8 mouse cellular contexts compared by ENCODE assay signal in genomic region chr4:152478224-152478567, GRCm38 (mm10). TPM values are rescaled to one million over a fixed set of nuclear protein-coding genes. Genes with fewer than 3 reads are reported as not detected.
DNase-seq lines count a peak whose midpoint lies in the region; ATAC-seq and TF ChIP-seq lines count a peak whose summit lies in the region.

No protein-coding gene starts in this region.

- peak overlapping the region; percentile 69 for H3K9ac ChIP-seq in heart, embryonic 15.5 days
- peak overlapping the region; percentile 83 for H3K9ac ChIP-seq in hindbrain, embryonic 12.5 days
- peak overlapping the region; percentile 95 for H3K9ac ChIP-seq in midbrain, embryonic 11.5 days (ENCODE audit: low read length)

- intact Hi-C loops in heart, postnatal 10 days (cut with DNase I): no loop called here

- DNase-seq in heart, postnatal 10 days: no peak
- DNase-seq in Patski (ENCODE audit: low read depth, low spot score): no peak
- no peak for DNase-seq in midbrain, embryonic 11.5 days (ENCODE audit: low spot score, missing footprints)
- no peak for DNase-seq in cerebellum, postnatal 14 days
- no peak for DNase-seq in thymus, postnatal 25 days
- DNase-seq in gastrocnemius, postnatal 10 days: no peak

- WGBS in heart, embryonic 15.5 days: 0% methylated on average over 13 of the region's 13 CpGs
- WGBS in hindbrain, embryonic 12.5 days: 1% methylated on average over 13 of the region's 13 CpGs
- WGBS in midbrain, embryonic 11.5 days: 0% methylated on average over 13 of the region's 13 CpGs

- POLR2A ChIA-PET in Patski (lab: Charles Lee): no interaction called here

- CTCF ChIA-PET in Patski (lab: Charles Lee): no interaction called here

- H3K27me3 ChIP-seq in heart, embryonic 15.5 days: peaks cover 10% of the 10 kb centered on the region
- H3K27me3 ChIP-seq in Patski: no peaks in the 10 kb centered on the region
- peaks cover 18% of the 10 kb centered on the region for H3K27me3 ChIP-seq in hindbrain, embryonic 12.5 days
- H3K27me3 ChIP-seq in midbrain, embryonic 11.5 days (ENCODE audit: control insufficient read depth, insufficient read depth, low read length): peaks cover 6% of the 10 kb centered on the region; the same call in 1 of the 2 replicates

- TF ChIP-seq CTCF in Patski (IDR thresholded peaks at IDR 0.05): no peak

- in situ Hi-C loops in Patski (cut with MboI; ENCODE audit: low pct_unique_long_range_greater_than_20kb): loop anchor here (25.0 kb wide), 1 partner anchor 1759 kb away; no protein-coding TSS in a partner anchor

- peak overlapping the region; percentile 66 for H3K4me3 ChIP-seq in heart, embryonic 15.5 days
- peak overlapping the region; percentile 80 for H3K4me3 ChIP-seq in hindbrain, embryonic 12.5 days
- H3K4me3 ChIP-seq in midbrain, embryonic 11.5 days (ENCODE audit: low read depth, low read length): peak overlapping the region; percentile 80

- peaks cover 19% of the 10 kb centered on the region for H3K4me1 ChIP-seq in heart, embryonic 15.5 days (replicated peaks)
- H3K4me1 ChIP-seq in hindbrain, embryonic 12.5 days: peaks cover 24% of the 10 kb centered on the region
- peaks cover 19% of the 10 kb centered on the region for H3K4me1 ChIP-seq in midbrain, embryonic 11.5 days (ENCODE audit: control insufficient read depth, insufficient read depth, low read length)

- ATAC-seq in heart, embryonic 15.5 days (replicated peaks; ENCODE audit: insufficient number of reproducible peaks, insufficient read depth, low FRiP score, low read depth): peak; percentile 12
- ATAC-seq in Patski: peak; percentile 4
- no peak for ATAC-seq in hindbrain, embryonic 12.5 days (ENCODE audit: low FRiP score)
- peak; percentile 25 for ATAC-seq in midbrain, embryonic 11.5 days (ENCODE audit: low FRiP score)

- H3K27ac ChIP-seq in heart, embryonic 15.5 days: peak overlapping the region; percentile 66
- peak overlapping the region; percentile 79 for H3K27ac ChIP-seq in hindbrain, embryonic 12.5 days
- peak overlapping the region; percentile 80 for H3K27ac ChIP-seq in midbrain, embryonic 11.5 days (ENCODE audit: low read depth, low read length)

- H3K36me3 ChIP-seq in heart, embryonic 15.5 days: no peaks in the 10 kb centered on the region
- no peaks in the 10 kb centered on the region for H3K36me3 ChIP-seq in hindbrain, embryonic 12.5 days
- no peaks in the 10 kb centered on the region for H3K36me3 ChIP-seq in midbrain, embryonic 11.5 days (ENCODE audit: control insufficient read depth, insufficient read depth, low read length)

- no peaks in the 10 kb centered on the region for H3K9me3 ChIP-seq in heart, embryonic 15.5 days (replicated peaks)
- no peaks in the 10 kb centered on the region for H3K9me3 ChIP-seq in hindbrain, embryonic 12.5 days (replicated peaks)
- H3K9me3 ChIP-seq in midbrain, embryonic 11.5 days (ENCODE audit: control insufficient read depth, low read length): no peaks in the 10 kb centered on the region

- peak overlapping the region; percentile 88 for H3K4me2 ChIP-seq in heart, embryonic 15.5 days
- H3K4me2 ChIP-seq in hindbrain, embryonic 12.5 days (replicated peaks): peak overlapping the region; percentile 79
- H3K4me2 ChIP-seq in midbrain, embryonic 11.5 days: peak overlapping the region; percentile 82

RNA-seq across cellular contexts. Expression of gene Kcnab2, which starts 0.5 kb away (rescaled TPM):
- 3.6 and 15.2 TPM in 2 replicates for polyA plus RNA-seq in heart, embryonic 15.5 days (2015; fragmentation: Nextera tagmentation; extraction: Ambion mirVana)
- total RNA-seq in heart, postnatal 10 days (2021): 1 to 10 TPM; 2.4 to 2.7 TPM
- 5.6 TPM for polyA plus RNA-seq in Patski (2021)
- polyA plus RNA-seq in hindbrain, embryonic 12.5 days (2016; fragmentation: Nextera tagmentation; extraction: Ambion mirVana): 17.5 and 19.3 TPM in 2 replicates
- polyA plus RNA-seq in midbrain, embryonic 11.5 days (2014; fragmentation: Nextera tagmentation; extraction: Ambion mirVana): 10.5 and 11.0 TPM in 2 replicates
- 1 to 10 TPM; 3.2 to 5.4 TPM for total RNA-seq in gastrocnemius, postnatal 10 days (2021)

RNA-seq across cellular contexts. Expression of gene Nphp4, which starts 1.7 kb away (rescaled TPM):
- 1.3 and 1.9 TPM in 2 replicates for polyA plus RNA-seq in heart, embryonic 15.5 days (2015; fragmentation: Nextera tagmentation; extraction: Ambion mirVana)
- 1 to 10 TPM; 1.3 to 1.4 TPM for total RNA-seq in heart, postnatal 10 days (2021)
- polyA plus RNA-seq in Patski (2021): 7.0 TPM
- polyA plus RNA-seq in hindbrain, embryonic 12.5 days (2016; fragmentation: Nextera tagmentation; extraction: Ambion mirVana): 7.5 and 8.9 TPM in 2 replicates
- polyA plus RNA-seq in midbrain, embryonic 11.5 days (2014; fragmentation: Nextera tagmentation; extraction: Ambion mirVana): 4.4 and 4.8 TPM in 2 replicates
- 1 to 10 TPM; 1.2 to 1.8 TPM for total RNA-seq in gastrocnemius, postnatal 10 days (2021)
